In genomic region chr2:117444671-117445070, GRCm38 (mm10) we compare ENCODE assay signal across 8 mouse cellular contexts.
DNase-seq lines count a peak whose midpoint lies in the region; ATAC-seq lines count a peak whose summit lies in the region.

No protein-coding gene starts in this region.

- no peaks in the 10 kb centered on the region for H3K27me3 ChIP-seq in forebrain, embryonic 14.5 days (replicated peaks; ENCODE audit: control insufficient read depth, insufficient read depth, low read length)
- no peaks in the 10 kb centered on the region for H3K27me3 ChIP-seq in forebrain, embryonic 15.5 days
- H3K27me3 ChIP-seq in midbrain, embryonic 10.5 days (ENCODE audit: low read depth, poor library complexity, severe bottlenecking): no peaks in the 10 kb centered on the region
- 0 out of 2 replicates have a peak, but pooled peaks cover 3% of the 10 kb centered on the region for H3K27me3 ChIP-seq in midbrain, embryonic 13.5 days
- no peaks in the 10 kb centered on the region for H3K27me3 ChIP-seq in liver, embryonic 11.5 days (replicated peaks; ENCODE audit: control insufficient read depth, insufficient read depth, low read length)
- no peaks in the 10 kb centered on the region for H3K27me3 ChIP-seq in splenic B cell, adult 2 months (ENCODE audit: control insufficient read depth, insufficient read depth, low read length, poor library complexity, severe bottlenecking)

- H3K9ac ChIP-seq in forebrain, embryonic 14.5 days (ENCODE audit: low read length): no peak overlapping the region
- H3K9ac ChIP-seq in forebrain, embryonic 15.5 days (replicated peaks): no peak overlapping the region
- no peak overlapping the region for H3K9ac ChIP-seq in midbrain, embryonic 13.5 days (replicated peaks)
- no peak overlapping the region for H3K9ac ChIP-seq in liver, embryonic 11.5 days (ENCODE audit: low read depth, low read length)

- H3K4me3 ChIP-seq in forebrain, embryonic 14.5 days (ENCODE audit: low read depth, low read length): no peak overlapping the region
- no peak overlapping the region for H3K4me3 ChIP-seq in forebrain, embryonic 15.5 days
- no peak overlapping the region for H3K4me3 ChIP-seq in midbrain, embryonic 10.5 days
- no peak overlapping the region for H3K4me3 ChIP-seq in midbrain, embryonic 13.5 days (replicated peaks)
- no peak overlapping the region for H3K4me3 ChIP-seq in liver, embryonic 11.5 days (ENCODE audit: low read depth, low read length)

- H3K9me3 ChIP-seq in forebrain, embryonic 14.5 days (replicated peaks; ENCODE audit: control insufficient read depth, low read length): no peaks in the 10 kb centered on the region
- H3K9me3 ChIP-seq in forebrain, embryonic 15.5 days: no peaks in the 10 kb centered on the region
- no peaks in the 10 kb centered on the region for H3K9me3 ChIP-seq in midbrain, embryonic 10.5 days (replicated peaks)
- H3K9me3 ChIP-seq in midbrain, embryonic 13.5 days: no peaks in the 10 kb centered on the region
- H3K9me3 ChIP-seq in liver, embryonic 11.5 days (ENCODE audit: control insufficient read depth, low read length): no peaks in the 10 kb centered on the region

- no peaks in the 10 kb centered on the region for H3K36me3 ChIP-seq in forebrain, embryonic 14.5 days (ENCODE audit: control insufficient read depth, insufficient read depth, low read length)
- no peaks in the 10 kb centered on the region for H3K36me3 ChIP-seq in forebrain, embryonic 15.5 days
- no peaks in the 10 kb centered on the region for H3K36me3 ChIP-seq in midbrain, embryonic 10.5 days
- no peaks in the 10 kb centered on the region for H3K36me3 ChIP-seq in midbrain, embryonic 13.5 days
- no peaks in the 10 kb centered on the region for H3K36me3 ChIP-seq in liver, embryonic 11.5 days (ENCODE audit: control insufficient read depth, insufficient read depth, low read length)
- H3K36me3 ChIP-seq in splenic B cell, adult 2 months (ENCODE audit: control insufficient read depth, insufficient read depth, low read length, poor library complexity, severe bottlenecking): no peaks in the 10 kb centered on the region

- peaks cover under 1% of the 10 kb centered on the region; the same call in 1 of the 2 replicates for H3K4me1 ChIP-seq in forebrain, embryonic 14.5 days (ENCODE audit: control insufficient read depth, insufficient read depth, low read length)
- peaks cover 7% of the 10 kb centered on the region; the same call in 1 of the 2 replicates for H3K4me1 ChIP-seq in forebrain, embryonic 15.5 days
- H3K4me1 ChIP-seq in midbrain, embryonic 10.5 days: no peaks in the 10 kb centered on the region
- H3K4me1 ChIP-seq in midbrain, embryonic 13.5 days (replicated peaks): no peaks in the 10 kb centered on the region
- H3K4me1 ChIP-seq in liver, embryonic 11.5 days (replicated peaks; ENCODE audit: control insufficient read depth, insufficient read depth, low read length): no peaks in the 10 kb centered on the region

- no peak overlapping the region for H3K27ac ChIP-seq in forebrain, embryonic 14.5 days (ENCODE audit: low read depth, low read length)
- H3K27ac ChIP-seq in forebrain, embryonic 15.5 days (replicated peaks): no peak overlapping the region
- no peak overlapping the region for H3K27ac ChIP-seq in midbrain, embryonic 10.5 days (replicated peaks)
- no peak overlapping the region for H3K27ac ChIP-seq in midbrain, embryonic 13.5 days
- no peak overlapping the region for H3K27ac ChIP-seq in liver, embryonic 11.5 days (ENCODE audit: low read depth, low read length)

- DNase-seq in forebrain, embryonic 14.5 days (ENCODE audit: low spot score): peak; percentile 64
- peak; percentile 35 for DNase-seq in midbrain, embryonic 10.5 days (ENCODE audit: low spot score)
- peak; percentile 27 to 57 for DNase-seq in adrenal gland, postnatal 36 days
- peak; percentile 33 for DNase-seq in liver, embryonic 11.5 days (ENCODE audit: low spot score)
- peak; percentile 71 for DNase-seq in splenic B cell, adult 2 months (ENCODE audit: low read depth, low spot score)
- no peak for DNase-seq in left cerebral cortex, adult 9 months (ENCODE audit: low spot score in 2 of 2)

- no peak overlapping the region for H3K4me2 ChIP-seq in forebrain, embryonic 14.5 days (ENCODE audit: low read length)
- no peak overlapping the region for H3K4me2 ChIP-seq in forebrain, embryonic 15.5 days (replicated peaks)
- no peak overlapping the region for H3K4me2 ChIP-seq in midbrain, embryonic 13.5 days (replicated peaks)
- H3K4me2 ChIP-seq in liver, embryonic 11.5 days: no peak overlapping the region

- ATAC-seq in forebrain, embryonic 14.5 days: no peak
- no peak for ATAC-seq in forebrain, embryonic 15.5 days (replicated peaks)
- ATAC-seq in midbrain, embryonic 13.5 days: no peak
- no peak for ATAC-seq in liver, embryonic 11.5 days (replicated peaks; ENCODE audit: low FRiP score)

- 27% methylated on average over 5 of the region's 5 CpGs for WGBS in forebrain, embryonic 14.5 days
- 22% methylated on average over 5 of the region's 5 CpGs for WGBS in forebrain, embryonic 15.5 days
- 38% methylated on average over 5 of the region's 5 CpGs for WGBS in midbrain, embryonic 10.5 days
- WGBS in midbrain, embryonic 13.5 days: 35% methylated on average over 5 of the region's 5 CpGs
- WGBS in liver, embryonic 11.5 days: 34% methylated on average over 5 of the region's 5 CpGs

Comparison
In these comparisons a context has a peak if more than half of its experiments do, and no peak if none do; other contexts are left out.
1. DNase-seq: peak in forebrain, embryonic 14.5 days (single experiment), midbrain, embryonic 10.5 days (single experiment), adrenal gland, postnatal 36 days (2 of 2), liver, embryonic 11.5 days (single experiment) and splenic B cell, adult 2 months (single experiment); none in left cerebral cortex, adult 9 months (0 of 2).